Mouse (Mus musculus) liver, embryonic 13.5 days (tissue): ENCODE data around the gene Olfr91. TPM values are rescaled to one million over a fixed set of nuclear protein-coding genes. Genes with fewer than 3 reads are reported as not detected.

Experiments used
- ATAC-seq: fragments of 200-750 bp; cut with Nextera tagmentation; 2 replicates; pipeline ENCODE4 v1.8.0; 2017; ENCODE audit warnings: low read depth, mild to moderate bottlenecking, moderate number of reproducible peaks, moderate library complexity
- DNase-seq: peaks from one replicate; pipeline ENCODE4 v3.0.0; 2022
- H3K27ac ChIP-seq: fragments of 300-500 bp; sonication (generic); 2 replicates; pipeline ENCODE4 v1.5.1; 2015; ENCODE audit warnings: moderate library complexity, mild to moderate bottlenecking, inconsistent platforms
- H3K27me3 ChIP-seq: fragments of 300-500 bp; sonication (generic); 2 replicates; pipeline ENCODE4 v1.6.1; 2015; ENCODE audit warnings: mild to moderate bottlenecking, inconsistent platforms
- H3K36me3 ChIP-seq: fragments of 300-500 bp; sonication (generic); 2 replicates; pipeline ENCODE4 v1.6.1; 2015; ENCODE audit warnings: mild to moderate bottlenecking, inconsistent platforms
- H3K4me1 ChIP-seq: fragments of 300-500 bp; sonication (generic); replicated peaks from 2 replicates; pipeline ENCODE4 v1.6.1; 2015; ENCODE audit warnings: inconsistent platforms
- H3K4me2 ChIP-seq: fragments of 300-500 bp; sonication (generic); 2 replicates; pipeline ENCODE4 v1.6.1; 2015; ENCODE audit warnings: inconsistent platforms, mild to moderate bottlenecking, moderate library complexity
- H3K4me3 ChIP-seq: fragments of 300-500 bp; sonication (generic); replicated peaks from 2 replicates; pipeline ENCODE4 v1.5.1; 2015; ENCODE audit warnings: mild to moderate bottlenecking, inconsistent platforms
- H3K9ac ChIP-seq: fragments of 300-500 bp; sonication (generic); 2 replicates; pipeline ENCODE4 v1.6.1; 2015; ENCODE audit warnings: mild to moderate bottlenecking, inconsistent platforms
- H3K9me3 ChIP-seq: fragments of 300-500 bp; sonication (generic); replicated peaks from 2 replicates; pipeline ENCODE4 v1.6.1; 2016; ENCODE audit warnings: inconsistent platforms
- WGBS: fragments of 180-500 bp; shearing (Covaris S2); methylation state at CpG from one replicate; pipeline ENCODE4 v1.1.7; 2015; ENCODE audit not compliant: insufficient replicate concordance; 5-methylcytosine and 5-hydroxymethylcytosine counted together
- polyA plus RNA-seq: library from polyadenylated mRNA; unstranded; fragments of >200 nt; fragmentation: Nextera tagmentation; extraction: Ambion mirVana; gene quantifications from 2 replicates; pipeline ENCODE4 v1.2.1, GENCODE M21; 2015

Olfr91 gene
- polyA plus RNA-seq, 1 experiment from 2014 or later, result not detected

DNA sequence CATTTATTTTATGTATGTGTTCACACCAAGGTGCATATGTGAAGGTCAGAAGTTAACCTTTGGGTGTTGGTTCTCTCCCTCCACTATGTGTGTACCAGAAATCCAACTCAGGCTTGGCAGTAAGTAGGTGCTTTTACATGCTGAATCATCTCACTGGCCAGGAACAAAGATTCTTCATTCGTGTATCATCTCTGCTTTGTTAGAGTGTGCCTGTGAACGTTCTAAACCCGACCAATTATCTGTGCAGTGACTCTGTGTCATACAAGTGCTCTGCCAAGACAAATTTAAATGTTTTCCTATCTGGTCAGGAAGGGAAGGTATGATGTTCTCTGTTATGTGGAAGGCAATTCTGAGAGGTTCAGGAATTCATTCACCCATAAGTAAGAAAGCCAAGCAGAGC lies 36.6 kb downstream of the Olfr91 start:
- no peaks in the 10 kb centered on the region for H3K36me3 ChIP-seq
- DNase-seq (no peak), ATAC-seq (no peak)
- no peaks in the 10 kb centered on the region for H3K9me3 ChIP-seq
- H3K9ac ChIP-seq, result no peak overlapping the region
- no peak overlapping the region for H3K4me3 ChIP-seq
- no peak overlapping the region for H3K4me2 ChIP-seq
- H3K27ac ChIP-seq, result no peak overlapping the region
- H3K4me1 ChIP-seq, result no peaks in the 10 kb centered on the region
- no peaks in the 10 kb centered on the region for H3K27me3 ChIP-seq
- WGBS, result 59% methylated on average over 3 of the region's 3 CpGs

- DNase-seq, result no peak
- Histone ChIP-seq H3K4me2 (no peak overlapping the region), H3K9me3 (no peaks in the 10 kb centered on the region), H3K9ac (no peak overlapping the region), H3K27ac (no peak overlapping the region), H3K4me3 (no peak overlapping the region), H3K4me1 (no peaks in the 10 kb centered on the region), H3K36me3 (no peaks in the 10 kb centered on the region), H3K27me3 (peaks cover 3% of the 10 kb centered on the region)
- 75% methylated on average over 6 of the region's 6 CpGs for WGBS
- no peak for ATAC-seq
Observed at GRCm38 (mm10) chr17:37056957-37057356, 41.1 kb downstream of the Olfr91 start.

- DNase-seq, result no peak
- Histone ChIP-seq H3K9me3 (no peaks in the 10 kb centered on the region), H3K27ac (no peak overlapping the region), H3K4me2 (no peak overlapping the region), H3K36me3 (no peaks in the 10 kb centered on the region), H3K4me3 (no peak overlapping the region), H3K27me3 (peaks cover 53% of the 10 kb centered on the region), H3K4me1 (peaks cover 9% of the 10 kb centered on the region), H3K9ac (no peak overlapping the region)
- WGBS, result 31% methylated on average over 4 of the region's 4 CpGs
- no peak for ATAC-seq
Observed at GRCm38 (mm10) chr17:37051745-37052144, 46.3 kb downstream of the Olfr91 start.

DNA sequence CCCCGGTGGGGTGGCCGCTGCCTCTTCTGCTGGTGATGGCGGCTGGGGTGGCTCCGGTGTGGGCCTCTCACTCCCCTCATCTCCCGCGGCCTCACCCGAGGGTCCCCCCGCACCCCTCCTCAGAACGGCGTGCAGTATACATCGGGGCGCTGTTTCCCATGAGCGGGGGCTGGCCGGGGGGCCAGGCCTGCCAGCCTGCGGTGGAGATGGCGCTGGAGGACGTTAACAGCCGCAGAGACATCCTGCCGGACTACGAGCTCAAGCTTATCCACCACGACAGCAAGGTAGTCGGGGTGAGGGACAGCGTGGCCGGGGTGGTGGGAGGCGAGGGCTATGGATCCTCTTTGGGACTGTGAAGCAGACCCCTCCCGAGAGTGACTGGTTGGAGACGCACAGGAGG lies 47.2 kb downstream of the Olfr91 start:
- peak overlapping the region; percentile 46 for H3K4me3 ChIP-seq
- DNase-seq (no peak), ATAC-seq (no peak)
- no peak overlapping the region; the same call in 1 of the 2 replicates for H3K9ac ChIP-seq
- peaks cover 15% of the 10 kb centered on the region for H3K4me1 ChIP-seq
- H3K9me3 ChIP-seq, result no peaks in the 10 kb centered on the region
- H3K36me3 ChIP-seq, result no peaks in the 10 kb centered on the region
- H3K27ac ChIP-seq, result no peak overlapping the region
- WGBS, result 7% methylated on average over 27 of the region's 27 CpGs
- peak overlapping the region; percentile 58 for H3K4me2 ChIP-seq
- H3K27me3 ChIP-seq, result peaks cover 62% of the 10 kb centered on the region

DNA sequence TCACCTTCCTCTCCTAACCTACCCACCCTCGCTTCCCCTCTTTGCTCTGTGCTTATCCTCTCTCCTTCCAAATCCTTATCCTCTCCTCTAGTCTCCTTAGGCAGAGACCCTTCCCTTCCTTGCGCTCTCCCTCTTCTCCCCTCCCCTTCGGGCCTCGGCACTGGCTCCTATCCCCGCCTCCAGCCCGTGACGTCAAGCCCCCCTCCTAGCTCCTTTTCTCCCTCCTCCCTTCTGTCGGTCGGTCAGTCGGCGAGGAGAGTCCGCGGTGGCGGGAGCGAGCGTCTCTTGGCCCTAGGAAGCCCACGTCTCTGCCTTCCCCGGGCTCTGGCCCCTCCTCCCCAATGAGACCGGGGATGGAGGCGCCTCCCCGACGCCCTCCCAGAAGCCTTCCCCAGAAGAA lies 47.7 kb downstream of the Olfr91 start:
- no peaks in the 10 kb centered on the region for H3K9me3 ChIP-seq
- H3K27me3 ChIP-seq, result peaks cover 67% of the 10 kb centered on the region
- H3K9ac ChIP-seq, result no peak overlapping the region; the same call in 1 of the 2 replicates
- peaks cover 15% of the 10 kb centered on the region for H3K4me1 ChIP-seq
- WGBS, result 1% methylated on average over 22 of the region's 22 CpGs
- H3K27ac ChIP-seq, result no peak overlapping the region
- 0 out of 2 replicates have a peak, but pooled peaks have one; percentile 15 for ATAC-seq
- no peak for DNase-seq
- H3K4me2 ChIP-seq, result peak overlapping the region; percentile 58
- no peaks in the 10 kb centered on the region for H3K36me3 ChIP-seq
- peak overlapping the region; percentile 46 for H3K4me3 ChIP-seq

DNA sequence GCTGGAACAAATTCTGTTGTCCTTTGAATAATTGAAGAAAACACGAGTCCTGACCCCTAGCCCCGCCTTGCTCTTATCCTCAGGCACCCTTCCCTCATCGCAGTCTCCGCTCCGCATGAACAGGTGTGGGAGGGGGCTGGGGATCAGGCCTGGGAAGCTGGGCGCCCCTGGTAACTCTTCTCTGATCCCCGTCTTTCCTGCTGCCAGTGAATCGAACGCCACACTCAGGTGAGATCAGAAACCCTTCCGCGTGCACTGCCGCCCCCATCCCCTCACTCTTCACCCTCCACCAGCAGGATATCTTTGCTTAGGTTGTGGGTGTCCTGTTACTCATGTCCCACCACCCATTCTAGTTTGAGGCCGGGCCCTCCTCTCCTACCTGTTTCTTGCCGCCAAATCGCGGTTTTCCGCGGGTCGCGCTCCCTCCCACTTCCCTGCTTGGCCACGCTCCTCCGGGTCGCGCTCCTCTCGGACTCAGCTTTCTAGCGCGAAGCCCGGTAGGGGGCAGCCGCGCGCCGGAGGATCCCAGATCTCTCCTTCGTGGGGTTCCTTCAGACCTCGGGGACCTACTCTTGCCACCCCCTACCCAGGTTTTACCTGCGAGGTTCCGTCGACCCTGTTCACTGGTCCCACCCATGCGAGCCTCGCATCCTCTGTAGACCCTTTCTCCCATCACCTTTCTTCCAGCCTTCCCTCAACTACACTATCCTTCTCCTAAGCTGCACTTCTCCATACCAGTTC lies 48.3 kb downstream of the Olfr91 start:
- DNase-seq (no peak), ATAC-seq (no peak)
- 5% methylated on average over 39 of the region's 39 CpGs for WGBS
- H3K36me3 ChIP-seq, result no peaks in the 10 kb centered on the region
- H3K4me3 ChIP-seq, result peak overlapping the region; percentile 46
- no peaks in the 10 kb centered on the region for H3K9me3 ChIP-seq
- peaks cover 15% of the 10 kb centered on the region for H3K4me1 ChIP-seq
- H3K27ac ChIP-seq, result no peak overlapping the region
- H3K27me3 ChIP-seq, result peaks cover 73% of the 10 kb centered on the region
- H3K4me2 ChIP-seq, result peak overlapping the region; percentile 58
- H3K9ac ChIP-seq, result no peak overlapping the region

GRCm38 (mm10) chr17:37048383-37048782 lies 49.7 kb downstream of the Olfr91 start:
- no peak overlapping the region for H3K4me3 ChIP-seq
- H3K4me2 ChIP-seq, result no peak overlapping the region
- H3K9me3 ChIP-seq, result no peaks in the 10 kb centered on the region
- H3K9ac ChIP-seq, result no peak overlapping the region
- 39% methylated on average over 7 of the region's 7 CpGs for WGBS
- H3K27ac ChIP-seq, result no peak overlapping the region
- no peak for DNase-seq
- H3K27me3 ChIP-seq, result peaks cover 84% of the 10 kb centered on the region
- H3K36me3 ChIP-seq, result no peaks in the 10 kb centered on the region
- no peak for ATAC-seq
- H3K4me1 ChIP-seq, result peaks cover 15% of the 10 kb centered on the region

DNA sequence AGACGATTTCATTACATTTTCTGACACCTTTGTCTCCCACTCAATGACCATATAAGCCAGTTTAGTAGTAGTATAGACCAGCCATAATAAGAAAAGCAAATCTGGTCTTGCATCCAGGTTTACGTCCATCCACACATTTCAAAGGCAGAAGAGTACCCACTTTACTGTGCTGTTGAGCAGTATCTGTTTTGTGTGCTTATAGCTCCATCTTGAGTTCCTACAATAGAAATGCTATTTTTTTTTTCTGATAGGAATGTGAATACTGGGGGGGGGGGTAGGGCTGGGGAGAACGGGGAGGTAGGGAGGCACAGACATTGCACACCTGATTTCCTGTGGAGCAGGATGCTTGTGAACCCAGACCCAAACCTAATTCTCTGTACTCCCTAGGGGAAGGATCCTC lies 50.1 kb downstream of the Olfr91 start:
- Histone ChIP-seq H3K27ac (no peak overlapping the region), H3K4me1 (peaks cover 15% of the 10 kb centered on the region), H3K9me3 (no peaks in the 10 kb centered on the region), H3K36me3 (no peaks in the 10 kb centered on the region), H3K4me3 (no peak overlapping the region), H3K27me3 (peaks cover 84% of the 10 kb centered on the region), H3K4me2 (no peak overlapping the region), H3K9ac (no peak overlapping the region)
- no peak for ATAC-seq
- no peak for DNase-seq
- 22% methylated on average over 3 of the region's 3 CpGs for WGBS

- H3K9ac ChIP-seq, result no peak overlapping the region
- H3K9me3 ChIP-seq, result no peaks in the 10 kb centered on the region
- H3K27ac ChIP-seq, result no peak overlapping the region
- peak overlapping the region; percentile 76; the same call in 1 of the 2 replicates for H3K4me2 ChIP-seq
- no peaks in the 10 kb centered on the region for H3K36me3 ChIP-seq
- DNase-seq, result no peak
- no peak for ATAC-seq
- 25% methylated on average over 19 of the region's 19 CpGs for WGBS
- H3K4me3 ChIP-seq, result no peak overlapping the region
- peaks cover 15% of the 10 kb centered on the region for H3K4me1 ChIP-seq
- H3K27me3 ChIP-seq, result peaks cover 83% of the 10 kb centered on the region
Observed at GRCm38 (mm10) chr17:37047332-37047976, 50.6 kb downstream of the Olfr91 start.

DNA sequence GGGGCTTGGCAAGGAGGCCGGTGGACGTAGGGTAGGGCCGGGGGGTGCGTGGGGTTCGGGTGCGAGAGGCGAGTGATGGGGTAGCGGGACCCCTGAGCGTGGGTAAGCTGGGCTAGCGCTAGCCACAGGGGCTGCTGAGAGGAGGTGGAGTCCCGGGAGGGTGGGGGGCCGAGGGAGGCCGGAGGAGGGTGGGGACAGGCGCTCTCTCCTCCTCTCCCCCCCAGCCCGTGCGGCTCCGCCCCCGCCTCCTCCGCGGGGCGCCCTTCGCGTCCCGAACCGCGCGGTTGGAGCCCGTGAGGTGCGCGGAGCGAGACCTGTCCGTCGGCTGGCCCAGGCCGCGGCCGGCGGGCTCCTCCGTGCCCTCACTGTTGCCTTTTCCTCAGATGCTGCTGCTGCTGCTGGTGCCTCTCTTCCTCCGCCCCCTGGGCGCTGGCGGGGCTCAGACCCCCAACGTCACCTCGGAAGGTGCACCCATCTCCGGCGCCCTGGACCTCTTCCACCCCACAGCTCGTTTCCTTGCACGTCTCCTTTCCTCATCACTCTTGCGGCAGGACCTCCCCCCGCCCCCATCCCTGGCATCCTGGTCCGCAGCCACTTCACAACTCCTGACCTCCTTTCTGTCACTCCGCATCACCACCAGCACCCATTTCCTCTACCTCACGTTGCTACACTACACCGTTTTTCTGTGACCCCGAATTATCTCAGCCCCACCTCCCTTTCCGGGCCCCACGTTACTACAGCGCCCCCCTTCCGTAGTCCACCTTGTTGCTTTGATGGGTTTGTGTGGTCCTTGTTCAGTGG lies 51.6 kb downstream of the Olfr91 start:
- Histone ChIP-seq H3K4me1 (peaks cover 15% of the 10 kb centered on the region), H3K36me3 (no peaks in the 10 kb centered on the region), H3K9ac (peak overlapping the region; percentile 56), H3K27ac (no peak overlapping the region), H3K4me2 (peak overlapping the region; percentile 76), H3K9me3 (no peaks in the 10 kb centered on the region), H3K4me3 (peak overlapping the region; percentile 61), H3K27me3 (peaks cover 79% of the 10 kb centered on the region)
- 1% methylated on average over 39 of the region's 58 CpGs for WGBS
- DNase-seq, result no peak
- peak; percentile 61 for ATAC-seq

GRCm38 (mm10) chr17:37045611-37046311 lies 52.3 kb downstream of the Olfr91 start, which contains the start of gene Gabbr1:
TSS of gene Gabbr1 (plus strand) at chr17:37045966.
- Histone ChIP-seq H3K4me3 (peak within 1 kb of the TSS; percentile 61), H3K9ac (peak within 1 kb of the TSS; percentile 56), H3K4me2 (peak within 1 kb of the TSS; percentile 76), H3K27ac (no peak within 1 kb of the TSS), H3K36me3 (no peaks in the 10 kb centered on the region), H3K27me3 (peaks cover 71% of the 10 kb centered on the region), H3K4me1 (peaks cover 15% of the 10 kb centered on the region), H3K9me3 (no peaks in the 10 kb centered on the region)
- ATAC-seq (peak; percentile 73), DNase-seq (peak; percentile 11)
- WGBS, result 2% methylated on average over 40 of the region's 55 CpGs
